Mouse (Mus musculus) CH12.LX (cell line): ENCODE results near the gene Gm20388. TPM values are rescaled to one million over a fixed set of nuclear protein-coding genes. Genes with fewer than 3 reads are reported as not detected.

ENCODE experiments used
- DNase-seq: peaks from one replicate; pipeline ENCODE4 v3.0.0-alpha.2; 2013; ENCODE audit errors: extremely low read depth
- H3K27ac ChIP-seq: 2 replicates; pipeline ENCODE4 v1.5.1; 2012; ENCODE audit warnings: low read depth, mild to moderate bottlenecking, control low read depth, moderate library complexity; ENCODE audit not compliant: insufficient read depth
- H3K27me3 ChIP-seq: replicated peaks from 2 replicates; pipeline ENCODE3; 2012; ENCODE audit warnings: inconsistent platforms
- H3K36me3 ChIP-seq, 2 experiments: replicated peaks in 1 of 2; 2 replicates each; pipeline versions ENCODE3 to v1.6.1; 2012; ENCODE audit warnings: inconsistent platforms in 1 of 2, low read length in 1 of 2, mild to moderate bottlenecking in 1 of 2, mixed read lengths in 1 of 2, moderate library complexity in 1 of 2; ENCODE audit not compliant: control insufficient read depth in 1 of 2, insufficient read depth in 1 of 2
- H3K4me1 ChIP-seq, 2 experiments: 2 replicates each; pipeline ENCODE4 v1.6.1; 2012; ENCODE audit warnings: inconsistent platforms in 1 of 2, moderate library complexity in 1 of 2; ENCODE audit not compliant: insufficient read depth in 2 of 2, control insufficient read depth in 1 of 2
- H3K4me2 ChIP-seq: 2 replicates; pipeline ENCODE4 v1.6.1; 2012; ENCODE audit warnings: low read depth, mild to moderate bottlenecking, control low read depth; ENCODE audit not compliant: poor library complexity, insufficient read depth, severe bottlenecking
- H3K4me3 ChIP-seq, 3 experiments: fragments of 150-350 bp in 1 of 3; sonication (generic) in 1 of 3; replicated peaks in 1 of 3; 2 replicates each; pipeline versions ENCODE3 to v1.5.1; 2011 to 2012; ENCODE audit warnings: low read depth in 2 of 3, low read length in 2 of 3, mild to moderate bottlenecking in 2 of 3, moderate library complexity in 2 of 3, control low read depth in 1 of 3, improper control_type of control experiment in 1 of 3, inconsistent platforms in 1 of 3, mixed read lengths in 1 of 3; ENCODE audit not compliant: poor library complexity in 1 of 3
- H3K79me2 ChIP-seq: replicated peaks from 2 replicates; pipeline ENCODE4 v1.6.1; 2012; ENCODE audit warnings: mild to moderate bottlenecking, moderate library complexity; ENCODE audit not compliant: control insufficient read depth, poor library complexity, insufficient read depth, severe bottlenecking; ENCODE audit errors: extremely low read depth
- H3K9ac ChIP-seq: 2 replicates; pipeline ENCODE4 v1.6.1; 2012; ENCODE audit warnings: low read depth, mild to moderate bottlenecking, control low read depth, moderate library complexity; ENCODE audit not compliant: insufficient read depth
- H3K9me3 ChIP-seq: replicated peaks from 2 replicates; pipeline ENCODE3; 2012; ENCODE audit warnings: low read length, inconsistent platforms, mixed read lengths
- BHLHE40 ChIP-seq: IDR thresholded peaks from 2 replicates; pipeline ENCODE4 v1.6.1; 2011; ENCODE audit warnings: mild to moderate bottlenecking, low read depth, low read length, improper control_type of control experiment
- CHD1 ChIP-seq: IDR thresholded peaks from 2 replicates; pipeline ENCODE4 v1.6.1; 2012; ENCODE audit warnings: low read depth, low read length, improper control_type of control experiment, inconsistent platforms
- CTCF ChIP-seq, 2 experiments: IDR thresholded peaks in 1 of 2; conservative IDR thresholded peaks in 1 of 2; 2 replicates each; pipeline ENCODE4 v1.5.1; 2011 to 2012; ENCODE audit warnings: low read depth in 2 of 2, low read length in 2 of 2, improper control_type of control experiment in 1 of 2, inconsistent platforms in 1 of 2, mild to moderate bottlenecking in 1 of 2, moderate library complexity in 1 of 2
- JUN ChIP-seq: IDR thresholded peaks from 2 replicates; pipeline ENCODE4 v1.6.1; 2011; ENCODE audit warnings: low read depth, mild to moderate bottlenecking, low read length, improper control_type of control experiment, moderate library complexity; ENCODE audit not compliant: insufficient read depth
- JUND ChIP-seq: conservative IDR thresholded peaks from 2 replicates; pipeline ENCODE4 v1.6.1; 2011; ENCODE audit warnings: low read depth, low read length, improper control_type of control experiment
- KAT2A ChIP-seq: IDR thresholded peaks from 2 replicates; pipeline ENCODE4 v1.6.1; 2012; ENCODE audit warnings: low read length, improper control_type of control experiment, inconsistent platforms; ENCODE audit not compliant: insufficient replicate concordance
- MAX ChIP-seq: IDR thresholded peaks from 2 replicates; pipeline ENCODE4 v1.6.1; 2011; ENCODE audit warnings: low read length, improper control_type of control experiment
- MAZ ChIP-seq: IDR thresholded peaks from 2 replicates; pipeline ENCODE4 v1.6.1; 2012; ENCODE audit warnings: low read depth, mild to moderate bottlenecking, inconsistent platforms, low read length, improper control_type of control experiment, moderate library complexity
- MEF2A ChIP-seq: IDR thresholded peaks from 2 replicates; pipeline ENCODE4 v1.6.1; 2014; ENCODE audit warnings: low read depth, mild to moderate bottlenecking, inconsistent platforms, low read length, improper control_type of control experiment, borderline replicate concordance
- MXI1 ChIP-seq: IDR thresholded peaks from 2 replicates; pipeline ENCODE4 v1.6.1; 2011; ENCODE audit warnings: mild to moderate bottlenecking, low read depth, low read length, improper control_type of control experiment
- POLR2AphosphoS2 ChIP-seq: IDR thresholded peaks from 2 replicates; pipeline ENCODE4 v1.6.1; 2011; ENCODE audit warnings: low read depth, low read length, improper control_type of control experiment
- RAD21 ChIP-seq: IDR thresholded peaks from 2 replicates; pipeline ENCODE4 v1.6.1; 2011; ENCODE audit warnings: low read depth, mild to moderate bottlenecking, low read length, improper control_type of control experiment, moderate library complexity
- TCF12 ChIP-seq: IDR thresholded peaks from 2 replicates; pipeline ENCODE4 v1.6.1; 2014; ENCODE audit warnings: low read depth, mild to moderate bottlenecking, inconsistent platforms, low read length, improper control_type of control experiment
- UBTF ChIP-seq: IDR thresholded peaks from 2 replicates; pipeline ENCODE4 v1.6.1; 2012; ENCODE audit warnings: low read depth, mild to moderate bottlenecking, inconsistent platforms, low read length, improper control_type of control experiment, moderate library complexity
- USF2 ChIP-seq: conservative IDR thresholded peaks from 2 replicates; pipeline ENCODE4 v1.6.1; 2011; ENCODE audit warnings: low read depth, low read length, improper control_type of control experiment
- ZC3H11A ChIP-seq: IDR thresholded peaks from 2 replicates; pipeline ENCODE4 v1.6.1; 2012; ENCODE audit warnings: low read depth, mild to moderate bottlenecking, inconsistent platforms, low read length, improper control_type of control experiment
- dilution Hi-C: fragments of 300-500 bp; cut with MboI; formaldehyde crosslinking; loops from 2 replicates; pipeline ENCODE4 v1.14.3; 2020; ENCODE audit warnings: low sequenced_read_pairs; ENCODE audit not compliant: extremely low pct_unique_long_range_greater_than_20kb, extremely low pct_ligation_motif_present
- in situ Hi-C: fragments of 300-500 bp; cut with MboI; formaldehyde crosslinking; loops from 3 replicates; pipeline ENCODE4 v1.14.3; 2019; ENCODE audit warnings: low sequenced_read_pairs, low pct_ligation_motif_present, low pct_unique_long_range_greater_than_20kb, mixed read lengths
- polyA plus RNA-seq: library from polyadenylated mRNA; unstranded; fragments of >175 nt; gene quantifications from 2 replicates; pipeline ENCODE4 v1.2.1, GENCODE M21; 2012; ENCODE audit warnings: low read depth; ENCODE audit not compliant: insufficient read length
- total RNA-seq, 2 experiments: library from RNA; depleted of rRNA; stranded (reverse); fragments of 300-350 nt in 1 of 2; fragments of >200 nt in 1 of 2; gene quantifications; 2 replicates each; pipeline ENCODE4 v1.2.3; 2012 to 2014

Gm20388 gene
- total and polyA plus RNA-seq, 3 experiments = 14.8 to 26.3 (median 22.2) TPM

DNA sequence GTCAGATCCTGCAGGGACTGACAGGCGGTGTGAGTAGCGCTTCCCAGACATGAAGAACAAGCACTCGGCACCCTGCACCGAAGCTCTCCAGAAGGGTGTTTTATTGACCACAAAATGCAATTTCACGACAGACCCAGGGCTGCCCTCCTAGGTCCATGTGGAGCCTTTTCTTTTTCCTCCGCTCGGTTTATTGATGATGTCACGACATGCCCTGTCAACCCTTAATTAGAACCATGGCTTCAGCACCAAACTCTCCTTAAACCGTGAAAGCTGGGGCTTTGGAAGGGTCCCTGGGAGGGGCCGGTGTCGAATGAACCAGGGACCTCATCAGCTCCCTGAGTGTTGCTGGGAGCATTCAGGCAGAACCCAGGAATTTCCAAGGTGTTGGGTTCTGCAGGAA lies 1340.4 kb downstream of the Gm20388 start:
- TF ChIP-seq RAD21 = no peak
- Histone ChIP-seq H3K27ac (no peak overlapping the region), H3K9me3 (no peaks in the 10 kb centered on the region), H3K79me2 (no peaks in the 10 kb centered on the region), H3K4me1 (no peaks in the 10 kb centered on the region), H3K27me3 (peaks cover 82% of the 10 kb centered on the region), H3K9ac (no peak overlapping the region), H3K4me3 (no peak overlapping the region), H3K36me3 (no peaks in the 10 kb centered on the region), H3K4me2 (no peak overlapping the region)
- dilution Hi-C loops (no loop called here), in situ Hi-C loops (no loop called here)
- DNase-seq = no peak

DNA sequence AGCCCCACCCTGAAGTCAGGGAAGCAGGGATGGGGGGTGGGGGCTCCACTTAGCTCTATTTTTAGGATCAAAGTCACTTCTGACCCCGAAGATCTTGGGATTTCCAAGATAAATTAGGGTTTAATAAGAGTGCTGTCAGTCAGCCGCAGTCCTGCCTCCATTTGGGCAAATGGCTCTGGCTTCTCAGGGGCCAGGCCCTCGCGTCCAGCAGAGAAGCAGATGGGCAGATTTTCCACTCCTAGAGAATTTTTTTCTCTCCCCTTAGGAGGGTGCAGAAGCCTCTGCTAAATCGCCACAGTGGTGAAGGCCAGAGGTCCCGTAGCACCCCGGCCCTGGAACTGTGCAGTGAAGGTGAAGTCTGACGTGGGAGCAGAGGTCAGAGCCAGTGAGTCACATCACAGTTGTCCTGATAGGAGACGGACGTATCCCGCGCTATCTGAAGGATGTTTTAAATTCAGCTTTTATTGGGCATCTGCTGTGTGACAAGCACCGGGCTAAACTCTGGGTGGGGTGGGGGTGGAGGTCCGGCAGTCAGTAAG lies 1345.2 kb downstream of the Gm20388 start:
- peaks cover 2% of the 10 kb centered on the region for H3K9me3 ChIP-seq

DNA sequence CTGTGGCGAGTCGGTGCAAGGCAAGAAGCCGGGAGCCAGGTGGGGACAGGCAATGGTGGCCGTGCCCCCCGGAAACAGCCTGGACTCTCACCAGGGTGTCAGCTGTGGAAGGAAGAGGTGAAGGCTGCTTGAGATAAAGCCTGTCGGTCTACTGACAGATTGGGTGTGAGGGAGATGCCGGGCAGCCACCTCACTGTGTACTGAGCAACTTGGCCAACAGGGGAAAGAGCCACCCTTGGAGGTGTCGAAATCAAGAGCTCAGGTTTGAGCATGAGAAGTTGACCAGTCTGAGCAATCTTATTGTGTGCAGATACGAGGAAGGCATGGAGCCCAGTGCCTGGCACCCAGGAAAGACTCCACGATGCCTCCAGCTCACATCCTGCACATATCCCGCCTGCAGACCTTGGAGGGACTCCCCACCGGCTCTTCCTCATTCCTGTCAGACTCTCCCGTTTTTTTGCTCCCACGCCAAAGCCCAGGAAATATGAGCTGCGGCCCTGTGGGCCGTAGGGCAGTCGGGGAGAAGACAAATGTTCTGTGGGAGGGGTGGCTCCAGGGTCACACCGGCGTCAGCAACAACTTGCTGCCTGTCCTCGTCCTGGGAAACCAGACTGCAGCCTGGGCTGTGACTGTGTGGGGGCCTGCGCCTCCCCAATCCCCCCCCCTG lies 1347.6 kb downstream of the Gm20388 start:
- Histone ChIP-seq H3K4me2 (no peak overlapping the region), H3K27ac (no peak overlapping the region), H3K9ac (no peak overlapping the region), H3K79me2 (no peaks in the 10 kb centered on the region), H3K4me3 (no peak overlapping the region), H3K27me3 (peaks cover 94% of the 10 kb centered on the region), H3K36me3 (no peaks in the 10 kb centered on the region), H3K9me3 (peaks cover 5% of the 10 kb centered on the region), H3K4me1 (no peaks in the 10 kb centered on the region)
- dilution Hi-C loops = no loop called here
- no peak for DNase-seq
- TF ChIP-seq MAZ = no peak
- TF ChIP-seq MAX = no peak
- no peak for TF ChIP-seq ZC3H11A
- no peak for TF ChIP-seq BHLHE40
- no peak for TF ChIP-seq JUN
- in situ Hi-C loops = no loop called here

More for the DNA sequence above, 1345.2 kb downstream of the Gm20388 start:
- Histone ChIP-seq H3K4me1 (no peaks in the 10 kb centered on the region), H3K36me3 (no peaks in the 10 kb centered on the region), H3K27me3 (peaks cover 94% of the 10 kb centered on the region), H3K4me3 (no peak overlapping the region), H3K27ac (no peak overlapping the region), H3K4me2 (no peak overlapping the region), H3K79me2 (no peaks in the 10 kb centered on the region), H3K9ac (no peak overlapping the region)
- dilution Hi-C loops = no loop called here
- DNase-seq = no peak
- in situ Hi-C loops = no loop called here
- TF ChIP-seq MXI1 (no peak), KAT2A (no peak), CTCF (conservative IDR thresholded peaks at IDR 0.05 in 1 of 2, IDR thresholded peaks at IDR 0.05 in 1 of 2; ENCODE audit: low read depth in 2 of 2, low read length in 2 of 2) (no peak), JUND (no peak), TCF12 (no peak), ZC3H11A (no peak), MEF2A (no peak), MAX (no peak), MAZ (no peak), USF2 (no peak), CHD1 (no peak), POLR2AphosphoS2 (no peak), UBTF (no peak)
